Mouse (Mus musculus) heart, embryonic 14.5 days (tissue): ENCODE data around the gene Slc2a9. TPM values are rescaled to one million over a fixed set of nuclear protein-coding genes. Genes with fewer than 3 reads are reported as not detected.
A peak's percentile ranks its signal among the peaks of the same experiment; 100 is the strongest.

Experiments used
- ATAC-seq: fragments of 200-750 bp; cut with Nextera tagmentation; 2 replicates; pipeline ENCODE4 v1.8.0; 2017; ENCODE audit warnings: low read depth, moderate TSS enrichment; ENCODE audit not compliant: insufficient number of reproducible peaks, insufficient read depth, low FRiP score
- H3K27ac ChIP-seq, 2 experiments: fragments of 200-500 bp in 1 of 2; fragments of 300-500 bp in 1 of 2; sonication (generic) in 1 of 2; replicated peaks in 1 of 2; 2 replicates each; pipeline ENCODE4 v1.5.1; 2012 to 2014; ENCODE audit warnings: low read depth in 2 of 2, low read length in 2 of 2, control low read depth in 1 of 2, mild to moderate bottlenecking in 1 of 2, mixed read lengths in 1 of 2; ENCODE audit not compliant: control insufficient read depth in 1 of 2, insufficient read depth in 1 of 2
- H3K27me3 ChIP-seq: fragments of 300-500 bp; sonication (generic); 2 replicates; pipeline ENCODE4 v1.6.1; 2014; ENCODE audit warnings: mild to moderate bottlenecking, low read length, control low read depth; ENCODE audit not compliant: control insufficient read depth, insufficient read depth
- H3K36me3 ChIP-seq: fragments of 300-500 bp; sonication (generic); 2 replicates; pipeline ENCODE4 v1.6.1; 2014; ENCODE audit warnings: mild to moderate bottlenecking, control low read depth, low read length, mixed read lengths; ENCODE audit not compliant: control insufficient read depth, insufficient read depth
- H3K4me1 ChIP-seq, 2 experiments: fragments of 200-500 bp in 1 of 2; fragments of 300-500 bp in 1 of 2; sonication (generic) in 1 of 2; 2 replicates each; pipeline ENCODE4 v1.6.1; 2012 to 2014; ENCODE audit warnings: low read length in 2 of 2, control low read depth in 1 of 2, mixed read lengths in 1 of 2; ENCODE audit not compliant: control insufficient read depth in 2 of 2, insufficient read depth in 2 of 2
- H3K4me2 ChIP-seq: fragments of 300-500 bp; sonication (generic); 2 replicates; pipeline ENCODE4 v1.6.1; 2014; ENCODE audit warnings: mild to moderate bottlenecking, low read length
- H3K4me3 ChIP-seq, 2 experiments: fragments of 200-500 bp in 1 of 2; fragments of 300-500 bp in 1 of 2; sonication (generic) in 1 of 2; 2 replicates each; pipeline ENCODE4 v1.5.1; 2012 to 2014; ENCODE audit warnings: low read length in 2 of 2, mild to moderate bottlenecking in 2 of 2, control low read depth in 1 of 2, low read depth in 1 of 2, moderate library complexity in 1 of 2; ENCODE audit not compliant: control insufficient read depth in 1 of 2, insufficient read depth in 1 of 2
- H3K9ac ChIP-seq: fragments of 300-500 bp; sonication (generic); 2 replicates; pipeline ENCODE4 v1.6.1; 2014; ENCODE audit warnings: mild to moderate bottlenecking, low read length
- H3K9me3 ChIP-seq: fragments of 300-500 bp; sonication (generic); 2 replicates; pipeline ENCODE4 v1.6.1; 2016; ENCODE audit warnings: low read length, control low read depth; ENCODE audit not compliant: control insufficient read depth
- WGBS: fragments of 180-500 bp; shearing (Covaris S2); extraction: QIAGEN DNeasy Blood & Tissue Kit; methylation state at CpG from one replicate; pipeline ENCODE4 v1.1.7; 2014; 5-methylcytosine and 5-hydroxymethylcytosine counted together
- polyA plus RNA-seq: library from polyadenylated mRNA; unstranded; fragments of >200 nt; fragmentation: Nextera tagmentation; extraction: Ambion mirVana; gene quantifications from 2 replicates; pipeline ENCODE4 v1.2.1, GENCODE M21; 2014

Slc2a9 gene
- polyA plus RNA-seq, 1 experiment from 2014 or later = 0.32 TPM

- Histone ChIP-seq H3K4me2 (no peak overlapping the region), H3K9ac (no peak overlapping the region), H3K27me3 (no peaks in the 10 kb centered on the region), H3K4me1 (no peaks in the 10 kb centered on the region), H3K27ac (no peak overlapping the region), H3K9me3 (no peaks in the 10 kb centered on the region), H3K36me3 (no peaks in the 10 kb centered on the region), H3K4me3 (no peak overlapping the region)
- no peak for ATAC-seq
- 86% methylated on average over 3 of the region's 3 CpGs for WGBS
These were observed 100.7 kb downstream of the Slc2a9 start for GRCm38 (mm10) chr5:38402288-38402687.

- Histone ChIP-seq H3K9me3 (no peaks in the 10 kb centered on the region), H3K36me3 (no peaks in the 10 kb centered on the region), H3K9ac (no peak overlapping the region), H3K4me3 (no peak overlapping the region), H3K27me3 (no peaks in the 10 kb centered on the region), H3K4me2 (no peak overlapping the region), H3K4me1 (peaks cover 0 to 2% of the 10 kb centered on the region in 2 experiments; a peak in 1 of 4 replicates), H3K27ac (no peak overlapping the region)
- WGBS = 59% methylated on average over 2 of the region's 2 CpGs
- no peak for ATAC-seq
These were observed 114.1 kb downstream of the Slc2a9 start for GRCm38 (mm10) chr5:38388857-38389256.

- Histone ChIP-seq H3K9me3 (no peaks in the 10 kb centered on the region), H3K4me1 (peaks cover 0 to 2% of the 10 kb centered on the region in 2 experiments; a peak in 1 of 4 replicates), H3K27me3 (no peaks in the 10 kb centered on the region), H3K36me3 (no peaks in the 10 kb centered on the region), H3K27ac (no peak overlapping the region), H3K4me2 (no peak overlapping the region), H3K9ac (no peak overlapping the region), H3K4me3 (no peak overlapping the region)
- ATAC-seq = no peak
- WGBS = 60% methylated on average over 10 of the region's 10 CpGs
These were observed 114.5 kb downstream of the Slc2a9 start for GRCm38 (mm10) chr5:38388420-38388823.

DNA sequence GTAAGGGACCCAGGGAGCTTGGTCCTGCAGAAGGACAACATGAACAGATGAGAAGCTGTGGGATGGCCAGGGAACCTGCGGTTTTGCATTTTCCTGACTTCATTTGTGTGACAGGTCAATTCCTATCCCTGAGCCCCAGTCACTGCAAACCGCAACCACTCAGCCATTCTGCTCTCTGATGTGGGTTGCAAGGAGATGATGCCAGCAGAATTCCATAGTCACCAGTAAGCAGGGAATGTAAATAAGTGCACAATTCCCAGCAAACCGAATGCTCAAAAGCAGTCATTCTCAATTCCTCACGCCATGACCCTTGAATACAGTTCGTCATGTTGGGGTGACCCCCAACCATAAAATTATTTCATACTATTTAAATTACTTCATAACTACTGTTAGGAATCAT lies 123.0 kb downstream of the Slc2a9 start:
- no peak overlapping the region for H3K27ac ChIP-seq
- no peak for ATAC-seq
- no peaks in the 10 kb centered on the region for H3K9me3 ChIP-seq
- 89% methylated on average over 5 of the region's 5 CpGs for WGBS
- no peaks in the 10 kb centered on the region for H3K36me3 ChIP-seq
- H3K27me3 ChIP-seq = no peaks in the 10 kb centered on the region
- no peak overlapping the region for H3K4me2 ChIP-seq
- H3K4me1 ChIP-seq = no peaks in the 10 kb centered on the region
- no peak overlapping the region for H3K9ac ChIP-seq
- no peak overlapping the region for H3K4me3 ChIP-seq

DNA sequence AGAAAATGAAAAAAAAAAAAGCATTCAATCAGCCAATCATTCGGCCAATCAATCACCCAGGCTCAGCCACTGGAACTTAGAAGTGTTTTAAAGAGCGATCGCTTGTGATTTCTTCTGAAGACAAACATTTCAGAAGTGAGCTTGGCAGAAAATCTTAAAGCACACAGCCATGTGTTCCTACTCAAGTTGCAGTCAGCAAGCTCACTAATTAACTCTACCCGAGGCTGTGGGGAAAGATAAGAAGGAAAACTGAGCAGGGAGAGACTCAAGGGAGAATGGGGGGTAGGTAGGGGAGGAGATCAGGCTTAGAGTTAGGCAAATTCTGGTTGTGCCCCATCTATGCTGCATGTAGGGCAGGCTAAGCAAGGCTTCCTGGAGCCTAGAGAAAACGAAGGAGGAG lies 130.6 kb downstream of the Slc2a9 start:
- Histone ChIP-seq H3K4me1 (no peaks in the 10 kb centered on the region), H3K36me3 (no peaks in the 10 kb centered on the region), H3K9ac (no peak overlapping the region), H3K27ac (no peak overlapping the region), H3K27me3 (no peaks in the 10 kb centered on the region), H3K4me3 (no peak overlapping the region), H3K4me2 (no peak overlapping the region), H3K9me3 (no peaks in the 10 kb centered on the region)
- no peak for ATAC-seq
- WGBS = 15% methylated on average over 5 of the region's 5 CpGs

DNA sequence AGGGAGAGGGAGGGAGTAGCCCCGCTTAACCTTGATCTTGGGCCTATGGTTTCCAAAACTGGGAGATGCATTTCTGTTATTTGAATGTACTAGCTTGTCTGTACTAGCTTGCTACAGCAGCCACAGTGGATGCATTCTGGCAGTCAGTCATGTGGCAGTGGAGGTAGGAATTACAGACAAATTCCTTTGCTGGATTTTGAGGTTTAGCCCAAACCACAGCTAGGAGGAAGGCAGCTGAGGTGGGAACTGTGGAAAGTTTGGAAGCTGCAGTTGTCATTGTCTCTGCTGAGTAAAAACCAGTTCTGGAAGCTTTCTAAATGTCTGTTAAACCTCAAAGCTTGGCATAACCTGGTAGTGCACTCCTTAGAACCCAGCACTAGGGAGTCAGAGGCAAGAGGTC lies 131.6 kb downstream of the Slc2a9 start:
- Histone ChIP-seq H3K4me2 (no peak overlapping the region), H3K27me3 (no peaks in the 10 kb centered on the region), H3K9me3 (no peaks in the 10 kb centered on the region), H3K36me3 (no peaks in the 10 kb centered on the region), H3K27ac (no peak overlapping the region), H3K4me3 (no peak overlapping the region), H3K9ac (no peak overlapping the region), H3K4me1 (peaks cover 7 to 10% of the 10 kb centered on the region in 2 experiments)
- ATAC-seq = no peak
- WGBS = 60% methylated on average over 1 of the region's 1 CpGs

- Histone ChIP-seq H3K4me1 (peaks cover 14 to 19% of the 10 kb centered on the region in 2 experiments), H3K9me3 (no peaks in the 10 kb centered on the region), H3K36me3 (no peaks in the 10 kb centered on the region), H3K27ac (peak overlapping the region; percentile 19 to 43; a peak in 1 of 4 replicates), H3K4me3 (peak overlapping the region; percentile 38 to 44), H3K27me3 (no peaks in the 10 kb centered on the region), H3K4me2 (peak overlapping the region; percentile 77), H3K9ac (peak overlapping the region; percentile 54)
- 6% methylated on average over 18 of the region's 18 CpGs for WGBS
- ATAC-seq = 0 out of 2 replicates have a peak, but pooled peaks have one; percentile 47
These were observed 136.1 kb downstream of the Slc2a9 start for GRCm38 (mm10) chr5:38366650-38367470.
